Mouse (Mus musculus): ENCODE data around the gene Pam. TPM values are rescaled to one million over a fixed set of nuclear protein-coding genes. Genes with fewer than 3 reads are reported as not detected.
"Not testable (repeated sequence)": the region's sequence is repeated elsewhere in the genome, so short reads cannot be mapped to it uniquely, and the experiment has no call there.

The Pam gene
- polyA plus RNA-seq, 1 experiment from 2014 or later = 32.9 TPM

DNA sequence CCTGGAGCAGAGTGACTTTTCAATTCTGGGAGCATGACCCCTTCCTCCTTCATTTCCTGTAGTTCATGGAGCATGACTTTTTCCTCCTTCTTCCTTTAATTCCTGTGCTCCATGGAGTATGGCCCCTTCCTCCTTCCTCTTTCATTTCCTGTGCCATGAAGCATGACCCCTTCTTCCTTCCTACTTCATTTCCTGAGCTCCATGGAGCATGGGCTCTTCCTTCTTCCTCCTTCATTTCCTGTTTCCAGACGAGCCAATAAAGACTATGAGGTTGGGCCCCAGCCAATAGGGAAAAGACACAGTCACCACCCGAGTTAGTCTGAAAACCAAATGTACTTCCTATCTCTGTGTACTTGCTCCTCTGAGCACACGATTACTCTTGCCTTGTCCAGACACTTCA lies 103.5 kb downstream of the Pam start:
- 59% methylated on average over 3 of the region's 3 CpGs for WGBS (ENCODE audit: missing documents)
- no peak overlapping the region for H3K27ac ChIP-seq

DNA sequence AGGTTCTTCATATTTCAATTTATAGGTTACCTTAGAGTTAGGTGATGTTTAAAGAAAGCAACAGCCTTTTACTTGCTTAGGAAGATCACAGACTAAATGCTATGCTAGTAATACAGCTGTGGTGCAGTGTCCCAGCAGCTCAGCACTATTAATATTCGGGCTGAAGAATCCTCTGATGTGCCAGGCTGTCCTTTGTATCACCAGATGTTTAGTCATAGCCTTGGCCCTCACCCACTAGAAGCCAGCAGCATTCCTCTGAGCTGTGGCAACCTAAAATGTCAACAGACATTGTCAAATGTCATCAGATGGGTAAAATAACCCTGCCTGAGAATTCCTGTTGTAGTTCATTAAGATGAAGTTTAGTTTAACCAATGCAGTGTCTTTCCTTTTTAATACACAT lies 112.3 kb downstream of the Pam start:
- H3K27ac ChIP-seq = no peak overlapping the region
- no peaks in the 10 kb centered on the region for H3K36me3 ChIP-seq (ENCODE audit: inconsistent target)
- 100% methylated on average over 1 of the region's 1 CpGs for WGBS (ENCODE audit: missing documents)
- no peaks in the 10 kb centered on the region for H3K79me2 ChIP-seq (ENCODE audit: inconsistent target)
- H3K4me3 ChIP-seq (ENCODE audit: inconsistent target) = no peak overlapping the region

More for the DNA sequence above, 103.5 kb downstream of the Pam start:
- H3K36me3 ChIP-seq (ENCODE audit: inconsistent target) = no peaks in the 10 kb centered on the region
- H3K4me3 ChIP-seq (ENCODE audit: inconsistent target) = no peak overlapping the region
- H3K79me2 ChIP-seq (ENCODE audit: inconsistent target) = no peaks in the 10 kb centered on the region

DNA sequence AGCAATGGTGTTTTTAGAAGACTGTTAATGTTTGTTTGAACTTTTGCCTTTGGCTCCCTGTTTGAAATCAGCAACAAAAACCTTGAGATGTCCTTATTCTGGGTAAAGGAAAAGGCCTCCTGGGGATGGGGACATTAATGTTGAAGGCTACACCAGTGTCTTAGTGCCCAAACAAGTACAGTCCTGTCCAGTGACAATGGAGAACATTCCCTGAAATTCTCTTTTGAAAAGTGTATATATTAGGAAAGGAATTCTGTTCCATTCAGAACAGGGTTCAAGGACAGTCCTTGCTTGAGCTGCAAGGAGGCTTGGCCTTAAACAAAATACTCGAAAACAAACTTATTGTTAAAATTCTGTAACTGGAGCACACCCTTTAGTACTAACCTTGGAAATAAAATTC lies 116.0 kb downstream of the Pam start:
- 88% methylated on average over 1 of the region's 1 CpGs for WGBS (ENCODE audit: missing documents)
- Histone ChIP-seq H3K36me3 (ENCODE audit: inconsistent target) (no peaks in the 10 kb centered on the region), H3K4me3 (ENCODE audit: inconsistent target) (no peak overlapping the region), H3K79me2 (ENCODE audit: inconsistent target) (no peaks in the 10 kb centered on the region), H3K27ac (no peak overlapping the region)

DNA sequence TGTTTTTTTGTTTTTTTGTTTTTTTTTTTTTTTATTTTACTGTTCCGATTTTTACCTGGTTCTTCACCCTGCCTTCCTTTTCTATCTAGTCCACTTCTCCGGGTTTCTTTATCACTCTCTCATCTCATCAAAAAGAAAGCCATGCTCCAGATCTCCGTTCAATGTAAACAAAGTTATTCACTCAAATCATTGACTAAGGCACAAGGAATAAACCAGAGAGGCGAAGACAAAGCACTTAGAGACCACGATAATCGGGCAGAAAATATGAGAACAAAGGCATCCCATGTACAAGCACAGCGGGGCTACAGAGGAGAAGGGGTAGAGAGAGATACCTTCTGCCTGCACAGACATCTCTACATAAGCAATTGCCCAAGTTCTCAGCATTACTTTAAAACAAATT lies 117.9 kb downstream of the Pam start:
- peak overlapping the region; percentile 25; the same call in 1 of the 2 replicates for H3K4me3 ChIP-seq (ENCODE audit: inconsistent target)
- no peaks in the 10 kb centered on the region for H3K79me2 ChIP-seq (ENCODE audit: inconsistent target)

DNA sequence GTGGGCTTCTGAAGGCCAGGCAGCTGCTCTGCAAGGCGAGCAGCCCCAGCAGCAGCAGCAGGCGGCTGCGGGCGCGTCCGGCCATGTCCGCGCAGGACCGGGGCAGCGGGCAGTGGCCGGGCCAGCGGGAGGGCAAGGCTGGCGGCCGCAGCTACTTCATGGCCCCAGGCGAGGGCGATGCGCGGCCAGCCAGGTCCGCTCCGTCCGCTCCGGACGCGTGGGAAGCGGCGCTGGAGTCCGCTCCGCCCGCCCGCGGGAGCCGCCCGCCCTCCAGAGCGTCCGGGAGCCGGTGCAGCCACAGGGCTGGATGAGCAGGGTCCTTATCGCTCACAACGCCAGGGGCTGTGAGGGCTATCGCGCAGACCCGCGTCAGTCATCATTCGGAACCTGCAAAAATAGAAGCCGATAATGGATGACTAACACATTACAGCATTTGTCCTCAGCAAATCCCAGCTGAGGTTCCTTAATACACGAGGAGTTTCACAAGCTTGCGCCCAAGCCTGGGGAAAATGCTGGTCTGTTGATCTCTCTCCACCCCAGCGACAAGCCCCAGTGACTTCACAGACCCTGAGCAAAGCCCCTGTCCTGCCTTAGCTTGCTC lies 118.5 kb downstream of the Pam start:
- WGBS (ENCODE audit: missing documents) = 3% methylated on average over 44 of the region's 47 CpGs
- Histone ChIP-seq H3K4me3 (ENCODE audit: inconsistent target) (peak overlapping the region; percentile 25; the same call in 1 of the 2 replicates), H3K27ac (no peak overlapping the region), H3K36me3 (ENCODE audit: inconsistent target) (no peaks in the 10 kb centered on the region), H3K79me2 (ENCODE audit: inconsistent target) (no peaks in the 10 kb centered on the region)

More for the DNA sequence above, 117.9 kb downstream of the Pam start:
- Histone ChIP-seq H3K27ac (no peak overlapping the region), H3K36me3 (ENCODE audit: inconsistent target) (no peaks in the 10 kb centered on the region)
- 64% methylated on average over 7 of the region's 7 CpGs for WGBS (ENCODE audit: missing documents)

DNA sequence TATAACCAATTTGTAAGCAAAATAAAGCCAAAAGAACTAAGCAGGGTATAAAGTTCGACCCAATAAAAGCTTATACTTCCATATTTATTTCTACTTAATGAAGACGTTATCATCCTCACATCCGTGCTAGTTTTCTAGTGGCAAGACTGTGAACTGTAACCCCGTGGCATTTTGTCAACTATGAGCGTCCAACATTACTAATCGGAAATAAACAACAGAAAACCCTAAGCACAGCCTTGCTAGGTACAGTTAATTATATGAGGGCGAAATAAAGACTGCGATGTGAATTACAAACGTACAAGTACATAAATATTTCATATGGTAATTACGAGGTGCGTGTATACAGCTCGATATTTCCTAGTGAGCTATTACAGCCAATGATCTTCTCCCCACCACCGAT lies 119.4 kb downstream of the Pam start:
- WGBS (ENCODE audit: missing documents) = 90% methylated on average over 13 of the region's 13 CpGs

DNA sequence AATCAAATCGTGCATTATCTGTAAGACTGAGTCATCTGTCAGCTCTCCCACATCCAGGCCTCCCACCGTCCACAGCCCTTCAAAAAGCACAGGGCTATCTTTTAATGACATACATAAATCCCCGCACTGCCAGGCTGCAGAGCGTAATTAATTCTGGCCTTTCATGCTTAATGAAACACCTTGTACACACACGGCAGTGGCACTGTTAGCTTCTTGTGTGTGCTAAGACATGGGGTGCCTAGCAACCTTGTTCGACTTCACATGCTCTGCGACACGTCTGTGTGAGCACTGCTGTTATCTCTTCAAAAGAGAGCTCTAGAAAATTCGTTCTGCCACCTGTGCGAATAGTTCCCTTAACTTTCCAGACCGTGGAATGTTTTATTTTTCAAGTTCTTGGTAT lies 120.5 kb downstream of the Pam start:
- Histone ChIP-seq H3K27ac (no peak overlapping the region), H3K79me2 (ENCODE audit: inconsistent target) (no peaks in the 10 kb centered on the region), H3K36me3 (ENCODE audit: inconsistent target) (no peaks in the 10 kb centered on the region), H3K4me3 (ENCODE audit: inconsistent target) (no peak overlapping the region)
- 91% methylated on average over 11 of the region's 11 CpGs for WGBS (ENCODE audit: missing documents)

More for the DNA sequence above, 119.4 kb downstream of the Pam start:
- Histone ChIP-seq H3K79me2 (ENCODE audit: inconsistent target) (no peaks in the 10 kb centered on the region), H3K27ac (no peak overlapping the region), H3K4me3 (ENCODE audit: inconsistent target) (no peak overlapping the region), H3K36me3 (ENCODE audit: inconsistent target) (no peaks in the 10 kb centered on the region)

DNA sequence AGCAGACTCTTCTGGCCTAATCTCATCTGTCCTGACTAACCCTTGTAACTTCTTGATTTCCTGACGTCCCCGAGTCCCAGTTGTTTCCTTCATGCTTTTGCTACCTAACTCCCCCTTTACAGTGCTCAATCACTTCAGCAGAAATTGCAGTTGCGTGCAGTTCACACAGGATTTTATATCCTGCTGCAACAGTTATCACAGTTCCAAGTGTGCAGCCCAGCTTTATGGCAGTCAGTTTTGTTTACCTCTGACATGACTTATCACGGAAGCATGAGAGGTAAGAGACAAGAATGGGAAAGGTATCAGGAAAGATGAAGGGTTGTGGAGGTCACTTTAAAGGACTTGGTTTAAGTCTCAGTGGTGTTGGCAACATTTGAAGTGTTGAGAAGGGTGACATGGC lies 125.7 kb downstream of the Pam start:
- Histone ChIP-seq H3K79me2 (ENCODE audit: inconsistent target) (no peaks in the 10 kb centered on the region), H3K4me3 (ENCODE audit: inconsistent target) (no peak overlapping the region), H3K36me3 (ENCODE audit: inconsistent target) (no peaks in the 10 kb centered on the region), H3K27ac (no peak overlapping the region)
- 97% methylated on average over 4 of the region's 4 CpGs for WGBS (ENCODE audit: missing documents)

DNA sequence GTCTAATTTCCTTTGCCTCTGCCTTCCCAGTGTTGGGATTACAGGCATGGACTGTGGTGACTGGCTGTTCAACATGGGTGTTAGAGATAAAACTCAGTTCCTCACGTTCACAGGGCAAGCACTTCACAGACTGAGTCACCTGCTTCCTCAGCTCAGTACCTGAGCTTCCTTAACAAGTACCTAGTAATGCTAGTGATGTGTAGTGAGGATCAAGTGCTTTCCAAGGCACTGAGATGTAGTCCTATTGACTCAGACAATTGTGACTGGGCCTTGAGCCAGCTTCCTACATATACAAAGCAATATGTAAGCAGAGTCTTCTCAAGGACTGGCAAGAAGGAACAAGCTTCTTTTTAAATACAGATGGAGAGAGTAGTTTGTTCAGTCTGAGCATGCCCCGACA lies 131.7 kb downstream of the Pam start:
- no peaks in the 10 kb centered on the region for H3K36me3 ChIP-seq (ENCODE audit: inconsistent target)
- WGBS (ENCODE audit: missing documents) = 79% methylated on average over 2 of the region's 2 CpGs
- no peak overlapping the region for H3K4me3 ChIP-seq (ENCODE audit: inconsistent target)
- no peak overlapping the region for H3K27ac ChIP-seq
- no peaks in the 10 kb centered on the region for H3K79me2 ChIP-seq (ENCODE audit: inconsistent target)

DNA sequence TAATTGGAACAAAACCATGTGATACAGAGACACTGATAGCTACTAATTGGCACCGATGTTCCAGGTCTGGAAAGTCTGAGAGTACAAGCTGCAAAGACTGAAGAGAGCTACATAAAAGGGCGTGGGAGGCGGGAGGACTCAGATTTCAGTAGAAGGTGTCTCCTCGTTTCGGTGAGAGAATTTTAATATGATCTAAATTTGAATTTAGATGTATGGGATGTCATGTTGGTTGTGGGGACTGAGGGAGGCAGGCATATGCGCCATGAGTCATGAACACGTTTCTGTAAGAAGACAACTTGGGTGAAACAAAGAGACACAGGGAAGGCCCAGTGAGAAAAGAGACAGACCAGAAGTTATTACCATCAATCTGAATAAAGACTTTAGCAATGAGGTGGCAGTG lies 133.3 kb downstream of the Pam start:
- Histone ChIP-seq H3K36me3 (ENCODE audit: inconsistent target) (no peaks in the 10 kb centered on the region), H3K27ac (no peak overlapping the region), H3K79me2 (ENCODE audit: inconsistent target) (no peaks in the 10 kb centered on the region), H3K4me3 (ENCODE audit: inconsistent target) (no peak overlapping the region)
- 97% methylated on average over 7 of the region's 7 CpGs for WGBS (ENCODE audit: missing documents)

DNA sequence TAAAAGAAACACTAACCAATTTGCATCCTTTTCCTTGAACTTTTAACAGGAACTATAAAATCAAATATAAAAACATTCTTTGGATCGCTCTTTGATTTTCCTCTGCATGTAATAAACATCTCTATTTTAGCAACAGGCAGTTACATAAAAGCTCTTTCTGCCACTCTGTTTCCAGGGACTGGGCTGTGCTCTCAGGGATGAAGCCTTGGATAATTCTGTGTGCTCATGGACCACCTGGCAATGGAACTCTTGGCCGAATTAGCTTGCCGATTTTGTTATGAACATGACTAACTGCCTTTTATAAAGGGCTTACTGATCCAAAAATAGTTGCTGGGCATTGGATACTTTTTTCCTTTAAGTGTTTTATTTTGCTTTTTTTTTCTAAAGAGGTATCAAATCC lies 134.8 kb downstream of the Pam start:
- WGBS (ENCODE audit: missing documents) = 92% methylated on average over 3 of the region's 3 CpGs
- Histone ChIP-seq H3K27ac (no peak overlapping the region), H3K4me3 (ENCODE audit: inconsistent target) (no peak overlapping the region), H3K79me2 (ENCODE audit: inconsistent target) (no peaks in the 10 kb centered on the region), H3K36me3 (ENCODE audit: inconsistent target) (no peaks in the 10 kb centered on the region)

DNA sequence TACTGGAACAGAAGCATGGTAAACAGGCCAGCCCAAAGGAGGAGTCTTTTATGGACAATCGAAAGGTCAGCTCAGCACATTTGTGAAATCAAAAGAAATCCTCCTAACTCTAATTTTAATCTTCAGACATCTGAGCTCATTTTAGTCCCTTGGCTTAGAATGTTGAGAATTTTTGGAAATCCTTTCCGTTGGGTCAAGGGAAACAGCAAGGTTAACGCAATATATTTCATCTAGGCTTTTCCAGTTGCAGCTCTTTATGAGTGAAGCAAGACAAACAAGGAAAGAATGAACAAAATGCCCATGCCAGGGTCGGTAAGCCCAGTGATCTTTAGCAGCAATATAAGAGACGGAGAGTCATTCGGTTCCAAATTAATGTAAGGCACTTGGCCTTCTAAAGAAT lies 135.3 kb downstream of the Pam start:
- Histone ChIP-seq H3K27ac (no peak overlapping the region), H3K4me3 (ENCODE audit: inconsistent target) (no peak overlapping the region), H3K79me2 (ENCODE audit: inconsistent target) (no peaks in the 10 kb centered on the region), H3K36me3 (ENCODE audit: inconsistent target) (no peaks in the 10 kb centered on the region)
- 96% methylated on average over 6 of the region's 6 CpGs for WGBS (ENCODE audit: missing documents)

DNA sequence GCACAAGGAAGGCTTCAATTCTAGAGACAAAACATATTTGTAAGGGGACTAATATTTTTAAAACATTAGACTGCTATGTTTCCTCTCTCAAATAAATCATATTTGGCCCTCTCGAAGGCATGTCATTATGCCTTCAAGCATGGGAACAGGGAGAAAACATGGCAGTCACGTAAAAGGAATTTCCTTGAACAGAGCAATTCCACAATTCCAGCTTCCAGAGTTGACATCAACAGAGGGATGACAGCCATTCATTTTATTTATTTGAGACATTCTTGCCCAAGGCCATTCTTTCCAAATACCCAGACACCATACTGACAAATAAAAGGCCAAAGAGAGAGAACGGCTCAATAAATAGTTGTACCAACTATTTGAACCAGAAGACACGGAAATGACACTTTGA lies 136.7 kb downstream of the Pam start:
- Histone ChIP-seq H3K27ac (no peak overlapping the region), H3K36me3 (ENCODE audit: inconsistent target) (no peaks in the 10 kb centered on the region), H3K79me2 (ENCODE audit: inconsistent target) (no peaks in the 10 kb centered on the region), H3K4me3 (ENCODE audit: inconsistent target) (no peak overlapping the region)
- 96% methylated on average over 4 of the region's 4 CpGs for WGBS (ENCODE audit: missing documents)

DNA sequence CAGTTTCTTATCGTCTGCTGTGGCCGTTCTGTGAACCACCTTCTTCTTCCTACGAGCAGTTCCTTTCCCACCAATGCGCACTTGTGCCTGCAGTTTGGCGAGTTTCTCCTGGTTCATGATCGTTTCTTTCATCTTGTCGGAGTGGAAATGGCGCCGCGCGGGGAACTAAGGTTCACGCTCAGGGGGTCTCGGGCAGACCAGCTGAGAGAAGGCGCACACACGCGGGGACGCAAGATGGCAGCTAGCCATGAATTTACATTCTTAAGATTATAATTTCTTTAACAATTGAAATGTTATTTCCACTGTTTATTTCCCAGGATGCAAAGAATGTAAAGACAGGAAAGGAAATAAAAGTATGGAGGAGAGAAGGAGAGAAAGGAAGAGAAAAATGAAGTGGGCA lies 146.2 kb downstream of the Pam start:
- WGBS (ENCODE audit: missing documents) = 96% methylated on average over 9 of the region's 17 CpGs
- H3K36me3 ChIP-seq (ENCODE audit: inconsistent target); H3K27ac ChIP-seq; H3K79me2 ChIP-seq (ENCODE audit: inconsistent target); H3K4me3 ChIP-seq (ENCODE audit: inconsistent target): not testable (repeated sequence)

DNA sequence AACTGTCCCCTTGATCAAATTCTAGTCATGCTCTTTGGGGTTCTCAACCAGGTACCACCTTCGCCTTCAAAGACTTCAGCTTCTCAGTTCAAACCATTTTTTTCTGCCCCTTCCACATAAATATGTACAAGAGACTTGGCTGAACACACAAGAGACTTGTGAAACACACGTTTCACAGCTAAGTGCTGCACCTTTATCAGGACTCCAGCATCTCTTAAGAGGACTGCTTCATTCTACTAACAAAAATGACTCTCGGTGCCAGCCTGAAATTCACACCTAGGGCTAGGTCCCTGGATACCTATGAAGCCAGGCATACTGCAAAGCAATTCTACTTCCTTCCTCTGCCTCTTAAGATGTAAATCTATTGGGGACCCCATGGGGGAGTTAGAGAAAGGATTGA lies 148.3 kb downstream of the Pam start:
- Histone ChIP-seq H3K27ac (no peak overlapping the region), H3K4me3 (ENCODE audit: inconsistent target) (no peak overlapping the region), H3K79me2 (ENCODE audit: inconsistent target) (no peaks in the 10 kb centered on the region), H3K36me3 (ENCODE audit: inconsistent target) (no peaks in the 10 kb centered on the region)
- 95% methylated on average over 2 of the region's 3 CpGs for WGBS (ENCODE audit: missing documents)

DNA sequence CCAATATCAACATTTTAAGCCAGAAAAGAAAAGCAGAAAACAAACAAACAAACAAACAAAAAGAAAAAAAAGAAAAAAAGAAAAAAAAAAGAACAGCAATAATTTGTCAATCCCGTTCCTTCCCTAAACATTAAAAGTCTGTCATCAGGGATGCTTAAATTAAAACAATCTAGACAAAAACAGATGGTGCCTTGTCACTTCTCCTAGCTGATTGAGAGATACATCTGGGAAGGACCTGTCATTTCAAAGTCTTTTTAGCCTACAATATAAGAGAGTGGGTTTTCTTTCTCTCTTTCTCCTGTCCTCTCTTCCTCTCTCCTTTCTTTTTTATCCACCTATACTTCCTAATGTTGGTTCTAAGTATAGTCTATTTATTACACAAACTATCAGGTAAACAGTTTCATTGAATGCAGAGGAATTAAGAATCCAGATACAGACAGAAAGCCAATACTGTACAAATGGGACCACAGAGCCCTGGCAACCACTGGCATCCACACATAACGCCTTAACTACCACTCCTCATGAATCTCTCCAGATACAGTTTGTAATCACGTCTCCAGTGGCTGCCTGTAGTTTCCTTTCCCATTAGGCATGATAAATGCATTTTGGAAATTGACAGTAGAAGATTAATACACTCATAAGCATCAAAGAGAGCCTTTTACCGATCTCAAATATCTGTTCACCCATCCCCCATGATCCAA lies 151.4 kb downstream of the Pam start:
- Histone ChIP-seq H3K27ac (no peak overlapping the region), H3K36me3 (ENCODE audit: inconsistent target) (no peaks in the 10 kb centered on the region), H3K4me3 (ENCODE audit: inconsistent target) (no peak overlapping the region), H3K79me2 (ENCODE audit: inconsistent target) (no peaks in the 10 kb centered on the region)
- WGBS (ENCODE audit: missing documents) = 97% methylated on average over 4 of the region's 4 CpGs
